Mouse (Mus musculus): Measurements from ENCODE around the gene Jund.

Gene Jund

GRCm38 (mm10) chr8:70698310-70699109 is at the start of gene Jund:
TSS of gene Jund (plus strand) at chr8:70698949.
- peak; percentile 99 for DNase-seq (ENCODE audit: low spot score)

- DNase-seq (ENCODE audit: low spot score) = peak; percentile 82
Observed at GRCm38 (mm10) chr8:70649324-70649723, 49.4 kb upstream of the Jund start.

GRCm38 (mm10) chr8:70650351-70650750 is 48.4 kb upstream of the Jund start:
- DNase-seq (ENCODE audit: low spot score) = no peak

GRCm38 (mm10) chr8:70653226-70653625 is 45.5 kb upstream of the Jund start:
- no peak for DNase-seq (ENCODE audit: low spot score)

- DNase-seq (ENCODE audit: low spot score) = no peak
Observed at GRCm38 (mm10) chr8:70654121-70654520, 44.6 kb upstream of the Jund start.

GRCm38 (mm10) chr8:70655469-70655868 is 43.3 kb upstream of the Jund start:
- DNase-seq (ENCODE audit: low spot score) = no peak

GRCm38 (mm10) chr8:70656193-70656790 is 42.5 kb upstream of the Jund start:
- DNase-seq (ENCODE audit: low spot score) = no peak

GRCm38 (mm10) chr8:70657214-70657613 is 41.5 kb upstream of the Jund start:
- no peak for DNase-seq (ENCODE audit: low spot score)

GRCm38 (mm10) chr8:70657739-70658138 is 41.0 kb upstream of the Jund start:
- DNase-seq (ENCODE audit: low spot score) = no peak

GRCm38 (mm10) chr8:70658897-70659603 is 39.7 kb upstream of the Jund start:
- no peak for DNase-seq (ENCODE audit: low spot score)

GRCm38 (mm10) chr8:70659604-70660272 is 39.0 kb upstream of the Jund start:
- DNase-seq (ENCODE audit: low spot score) = peak; percentile 91

- DNase-seq (ENCODE audit: low spot score) = peak; percentile 66
Observed at GRCm38 (mm10) chr8:70660273-70660725, 38.5 kb upstream of the Jund start, which contains the start of gene Pgpep1. TSS of gene Pgpep1 (minus strand) at chr8:70660388.

- no peak for DNase-seq (ENCODE audit: low spot score)
Observed at GRCm38 (mm10) chr8:70663691-70664090, 35.1 kb upstream of the Jund start.

- DNase-seq (ENCODE audit: low spot score) = no peak
Observed at GRCm38 (mm10) chr8:70664631-70665030, 34.1 kb upstream of the Jund start.

GRCm38 (mm10) chr8:70665599-70665998 is 33.1 kb upstream of the Jund start:
- no peak for DNase-seq (ENCODE audit: low spot score)

GRCm38 (mm10) chr8:70667071-70667470 is 31.7 kb upstream of the Jund start:
- DNase-seq (ENCODE audit: low spot score) = no peak

GRCm38 (mm10) chr8:70671615-70672324 is 27.0 kb upstream of the Jund start:
- peak; percentile 65 for DNase-seq (ENCODE audit: low spot score)

GRCm38 (mm10) chr8:70672325-70673078 is 26.2 kb upstream of the Jund start:
- peak; percentile 8 for DNase-seq (ENCODE audit: low spot score)

- DNase-seq (ENCODE audit: low spot score) = peak; percentile 98
Observed at GRCm38 (mm10) chr8:70673079-70673856, 25.5 kb upstream of the Jund start, which contains the start of gene Lsm4. TSS of gene Lsm4 (plus strand) at chr8:70673248.

GRCm38 (mm10) chr8:70674109-70674508 is 24.6 kb upstream of the Jund start:
- DNase-seq (ENCODE audit: low spot score) = peak; percentile 20

Data from testis, postnatal 14 days (tissue).